Mouse (Mus musculus): ENCODE results near the gene Wdr91.

GRCm38 (mm10) chr6:34946486-34947079 is 35.9 kb upstream of the Wdr91 start:
- TF ChIP-seq POLR2A (IDR thresholded peaks at IDR 0.05; ENCODE audit: borderline replicate concordance, extremely low read depth, insufficient read depth, insufficient read length, poor library complexity, severe bottlenecking) (no peak), CTCF (IDR thresholded peaks at IDR 0.05; ENCODE audit: borderline replicate concordance, extremely low read depth, insufficient read depth, insufficient read length) (no peak)
